Comparison of ENCODE assay signal across 21 mouse cellular contexts in genomic region chr4:101575307-101575706, GRCm38 (mm10).
"Had no signal": no experiment of that assay in that cellular context is flagged by ENCODE, and none has a peak within 500 bp of the region (broad histone marks: within the 10 kb centered on the region; RNA-seq: fewer than 3 reads in every experiment).

No protein-coding gene starts in this region.

- H3K27ac ChIP-seq: kidney, embryonic 15.5 days; limb, embryonic 10.5 days; limb, embryonic 13.5 days; liver, embryonic 12.5 days; liver, embryonic 15.5 days; lung, embryonic 15.5 days; stomach, embryonic 15.5 days had no signal

- DNase-seq: kidney, adult 11 months; kidney, adult 8-10 months; kidney, postnatal 10 days; kidney, postnatal 36 days; liver; lung, adult 18-20 months; lung, postnatal 14 days; lung, postnatal 4 days; midbrain, embryonic 14.5 days; right cerebral cortex, adult 18-20 months; right cerebral cortex, postnatal 25 days; spleen, adult 18-20 months; thymus, postnatal 25 days had no signal

- ATAC-seq: liver, embryonic 12.5 days had no signal

- H3K4me3 ChIP-seq: kidney, embryonic 15.5 days; limb, embryonic 10.5 days; limb, embryonic 13.5 days; liver, embryonic 12.5 days; liver, embryonic 15.5 days; lung, embryonic 15.5 days; megakaryocyte, embryonic 14.5 days; stomach, embryonic 15.5 days had no signal
